Mouse (Mus musculus) gastrocnemius, adult 8-10 months (tissue): ENCODE measurements around the gene Tex38. TPM values are rescaled to one million over a fixed set of nuclear protein-coding genes. Genes with fewer than 3 reads are reported as not detected.

Source experiments
- DNase-seq, 2 experiments: peaks; one replicate each; pipeline ENCODE4 v3.0.0; 2022; ENCODE audit warnings: low spot score in 2 of 2
- total RNA-seq, 4 experiments: library from RNA; stranded (reverse); gene quantifications; 2 replicates each; pipeline ENCODE4 v1.2.4; 2022

The Tex38 gene
- total RNA-seq, 4 experiments from 2014 or later, result 1.8 to 4.8 (median 3.5) TPM

- no peak for DNase-seq
These were observed 5.8 kb downstream of the Tex38 start for GRCm38 (mm10) chr4:115775056-115775455.

- no peak for DNase-seq
These were observed 13.0 kb downstream of the Tex38 start for GRCm38 (mm10) chr4:115767647-115768467.

- no peak for DNase-seq
These were observed 16.2 kb downstream of the Tex38 start for GRCm38 (mm10) chr4:115764581-115764980.

- no peak for DNase-seq
These were observed 19.6 kb downstream of the Tex38 start for GRCm38 (mm10) chr4:115761206-115761605.

GRCm38 (mm10) chr4:115754851-115755250 is 26.0 kb downstream of the Tex38 start:
- no peak for DNase-seq

GRCm38 (mm10) chr4:115754101-115754500 is 26.7 kb downstream of the Tex38 start:
- no peak for DNase-seq

- no peak for DNase-seq
These were observed 31.5 kb downstream of the Tex38 start for GRCm38 (mm10) chr4:115749336-115749735.

GRCm38 (mm10) chr4:115748181-115748580 is 32.6 kb downstream of the Tex38 start:
- no peak for DNase-seq

- DNase-seq, result no peak
These were observed 37.7 kb downstream of the Tex38 start for GRCm38 (mm10) chr4:115743096-115743495.

- no peak for DNase-seq
These were observed 38.2 kb downstream of the Tex38 start for GRCm38 (mm10) chr4:115742658-115743057.

GRCm38 (mm10) chr4:115738481-115738985 is 42.3 kb downstream of the Tex38 start:
- no peak for DNase-seq

- peak; percentile 96 to 98 for DNase-seq
These were observed 43.2 kb downstream of the Tex38 start, which contains the start of gene Efcab14 for GRCm38 (mm10) chr4:115737551-115738041. Gene Efcab14 (plus strand): TSS chr4:115737744.

- DNase-seq, result no peak
These were observed 46.0 kb downstream of the Tex38 start for GRCm38 (mm10) chr4:115734867-115735266.

- DNase-seq, result no peak
These were observed 47.1 kb downstream of the Tex38 start for GRCm38 (mm10) chr4:115733746-115734145.

GRCm38 (mm10) chr4:115732223-115732818 is 48.5 kb downstream of the Tex38 start:
- no peak for DNase-seq

GRCm38 (mm10) chr4:115731588-115732222 is 49.1 kb downstream of the Tex38 start:
- peak; percentile 42 for DNase-seq

Other genes with a start within 250 kb of the Tex38 start
- gene Cyp4a31, start 217.4 kb downstream of the Tex38 start, total RNA-seq, result not detected
- gene Cyp4a32, start 180.0 kb downstream of the Tex38 start, total RNA-seq, result not detected
- 1 to 10 TPM; 3.2 to 5.1 (median 4.0) TPM for gene Cyp4b1, start 133.3 kb downstream of the Tex38 start, total RNA-seq
- gene Efcab14, start 43.3 kb downstream of the Tex38 start, total RNA-seq, result 10 to 100 TPM; 45.1 to 55.3 (median 52.5) TPM
- gene Atpaf1, start 3.8 kb upstream of the Tex38 start, total RNA-seq, result 10 to 100 TPM; 48.3 to 67.5 (median 55.6) TPM
- 1 to 10 TPM; 1.5 to 4.3 (median 2.1) TPM for gene Mob3c, start 47.1 kb upstream of the Tex38 start, total RNA-seq
- gene Mknk1, start 58.2 kb upstream of the Tex38 start, total RNA-seq, result 10 to 100 TPM; 25.5 to 37.8 (median 27.8) TPM
- not detected for gene Kncn, start 103.4 kb upstream of the Tex38 start, total RNA-seq
- gene 6430628N08Rik, start 109.6 kb upstream of the Tex38 start, total RNA-seq, result not detected
- gene Dmbx1, start 158.9 kb upstream of the Tex38 start, total RNA-seq, result not detected
- under 1 TPM in 3 of 4 experiments, not detected in 1; 0.07 to 0.35 (median 0.12) TPM for gene Faah, start 236.9 kb upstream of the Tex38 start, total RNA-seq